Mouse (Mus musculus) stomach, postnatal 0 days (tissue): ENCODE measurements around the gene Lemd1.

ENCODE experiments used
- CTCF ChIP-seq: IDR thresholded peaks from 2 replicates; pipeline ENCODE4 v1.5.1; 2016; ENCODE audit warnings: antibody characterized with exemption, low read depth, mild to moderate bottlenecking, moderate library complexity
- EP300 ChIP-seq: optimal IDR thresholded peaks from 2 replicates; pipeline ENCODE3; 2016; ENCODE audit warnings: antibody characterized with exemption

GRCm38 (mm10) chr1:132263618-132264017 lies 72.4 kb downstream of the Lemd1 start:
- no peak for TF ChIP-seq CTCF
- TF ChIP-seq EP300: no peak
